Mouse (Mus musculus) heart, embryonic 11.5 days (tissue): ENCODE measurements around the gene Slc35e4. TPM values are rescaled to one million over a fixed set of nuclear protein-coding genes. Genes with fewer than 3 reads are reported as not detected.

Source experiments
- ATAC-seq: fragments of 200-750 bp; cut with Nextera tagmentation; replicated peaks from 2 replicates; pipeline ENCODE4 v1.8.0; 2017; ENCODE audit warnings: moderate library complexity; ENCODE audit not compliant: insufficient number of reproducible peaks, low FRiP score, low TSS enrichment
- H3K27ac ChIP-seq: fragments of 300-500 bp; sonication (generic); 2 replicates; pipeline ENCODE4 v1.5.1; 2014; ENCODE audit warnings: mild to moderate bottlenecking, low read depth, low read length
- H3K27me3 ChIP-seq: fragments of 300-500 bp; sonication (generic); 2 replicates; pipeline ENCODE4 v1.6.1; 2014; ENCODE audit warnings: mild to moderate bottlenecking, low read length, mixed read lengths; ENCODE audit not compliant: control insufficient read depth, insufficient read depth
- H3K36me3 ChIP-seq: fragments of 300-500 bp; sonication (generic); 2 replicates; pipeline ENCODE4 v1.6.1; 2014; ENCODE audit warnings: mild to moderate bottlenecking, low read length, moderate library complexity, mixed read lengths; ENCODE audit not compliant: control insufficient read depth, insufficient read depth
- H3K4me1 ChIP-seq: fragments of 300-500 bp; sonication (generic); 2 replicates; pipeline ENCODE4 v1.6.1; 2014; ENCODE audit warnings: low read length; ENCODE audit not compliant: control insufficient read depth, insufficient read depth
- H3K4me2 ChIP-seq: fragments of 300-500 bp; sonication (generic); 2 replicates; pipeline ENCODE4 v1.6.1; 2014; ENCODE audit warnings: mild to moderate bottlenecking, moderate library complexity
- H3K4me3 ChIP-seq: fragments of 300-500 bp; sonication (generic); 2 replicates; pipeline ENCODE4 v1.5.1; 2014; ENCODE audit warnings: low read depth, low read length
- H3K9ac ChIP-seq: fragments of 300-500 bp; sonication (generic); 2 replicates; pipeline ENCODE4 v1.6.1; 2014; ENCODE audit warnings: mild to moderate bottlenecking, low read depth, low read length, moderate library complexity
- H3K9me3 ChIP-seq: fragments of 300-500 bp; sonication (generic); replicated peaks from 2 replicates; pipeline ENCODE4 v1.6.1; 2016; ENCODE audit warnings: low read length; ENCODE audit not compliant: control insufficient read depth
- WGBS: fragments of 180-500 bp; shearing (Covaris S2); extraction: QIAGEN DNeasy Blood & Tissue Kit; methylation state at CpG from one replicate; pipeline ENCODE4 v1.1.7; 2014; ENCODE audit not compliant: insufficient replicate concordance; 5-methylcytosine and 5-hydroxymethylcytosine counted together
- polyA plus RNA-seq: library from polyadenylated mRNA; unstranded; fragments of >200 nt; fragmentation: Nextera tagmentation; extraction: Ambion mirVana; gene quantifications from 2 replicates; pipeline ENCODE4 v1.2.1, GENCODE M21; 2014

Slc35e4 gene
- polyA plus RNA-seq, 1 experiment from 2014 or later = 2.9 TPM

DNA sequence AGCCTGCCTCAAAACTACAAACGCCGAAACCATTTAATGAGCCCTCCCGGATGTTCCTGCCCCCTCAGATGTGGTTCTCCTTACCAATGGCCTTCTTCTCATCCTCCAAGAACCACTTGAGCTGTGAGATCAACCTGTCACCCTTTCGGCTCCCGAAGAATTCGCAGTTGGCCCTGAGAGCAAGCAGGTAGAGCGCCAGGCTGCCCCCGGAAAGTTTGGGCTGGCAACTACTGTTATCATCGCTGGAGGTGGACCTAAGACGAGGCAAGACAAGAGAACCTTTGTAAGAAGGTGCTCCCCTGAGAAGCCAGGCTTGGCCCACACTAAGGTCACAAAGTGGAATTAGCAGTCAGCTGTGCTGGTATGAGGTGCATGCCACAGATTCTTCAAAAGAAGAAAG lies 11.5 kb upstream of the Slc35e4 start:
- Histone ChIP-seq H3K9ac (no peak overlapping the region), H3K36me3 (peaks cover 10% of the 10 kb centered on the region)

GRCm38 (mm10) chr11:3922731-3923130 lies 8.3 kb upstream of the Slc35e4 start:
- ATAC-seq = no peak
- H3K9me3 ChIP-seq = no peaks in the 10 kb centered on the region
- H3K4me1 ChIP-seq = no peaks in the 10 kb centered on the region
- no peak overlapping the region for H3K4me3 ChIP-seq
- no peak overlapping the region for H3K4me2 ChIP-seq
- no peak overlapping the region for H3K27ac ChIP-seq
- no peak overlapping the region for H3K9ac ChIP-seq
- no peaks in the 10 kb centered on the region for H3K27me3 ChIP-seq
- WGBS = 84% methylated on average over 6 of the region's 6 CpGs
- peaks cover 10% of the 10 kb centered on the region for H3K36me3 ChIP-seq

More for the DNA sequence above, 11.5 kb upstream of the Slc35e4 start:
- 85% methylated on average over 10 of the region's 10 CpGs for WGBS
- Histone ChIP-seq H3K9me3 (no peaks in the 10 kb centered on the region), H3K27me3 (no peaks in the 10 kb centered on the region), H3K4me3 (no peak overlapping the region), H3K4me2 (no peak overlapping the region), H3K4me1 (peaks cover under 1% of the 10 kb centered on the region; the same call in 1 of the 2 replicates), H3K27ac (no peak overlapping the region)
- ATAC-seq = no peak

DNA sequence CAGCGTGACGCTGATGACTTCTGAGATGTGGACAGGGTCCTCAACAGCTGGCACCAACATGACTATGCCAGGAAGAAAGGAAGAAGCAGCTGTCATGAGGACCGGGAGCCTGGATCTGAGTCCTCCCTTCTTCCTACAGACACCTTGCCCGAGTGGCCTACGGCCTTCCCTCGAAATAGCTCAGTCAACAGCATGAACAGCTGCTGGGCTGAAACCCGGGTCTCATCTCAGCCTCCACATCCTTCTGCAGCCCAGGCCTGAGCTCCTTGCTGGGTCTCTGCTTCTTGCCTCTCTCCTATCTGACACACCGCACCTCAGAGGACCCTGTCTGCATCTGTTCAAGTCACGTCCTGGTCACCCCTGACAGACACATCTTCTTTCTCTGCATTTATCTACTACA lies 7.7 kb upstream of the Slc35e4 start:
- no peak overlapping the region for H3K9ac ChIP-seq
- no peak overlapping the region for H3K4me2 ChIP-seq
- no peaks in the 10 kb centered on the region for H3K27me3 ChIP-seq
- no peak for ATAC-seq
- no peaks in the 10 kb centered on the region for H3K4me1 ChIP-seq
- no peak overlapping the region for H3K4me3 ChIP-seq
- H3K36me3 ChIP-seq = peaks cover 10% of the 10 kb centered on the region
- WGBS = 91% methylated on average over 9 of the region's 9 CpGs
- no peaks in the 10 kb centered on the region for H3K9me3 ChIP-seq
- no peak overlapping the region for H3K27ac ChIP-seq

DNA sequence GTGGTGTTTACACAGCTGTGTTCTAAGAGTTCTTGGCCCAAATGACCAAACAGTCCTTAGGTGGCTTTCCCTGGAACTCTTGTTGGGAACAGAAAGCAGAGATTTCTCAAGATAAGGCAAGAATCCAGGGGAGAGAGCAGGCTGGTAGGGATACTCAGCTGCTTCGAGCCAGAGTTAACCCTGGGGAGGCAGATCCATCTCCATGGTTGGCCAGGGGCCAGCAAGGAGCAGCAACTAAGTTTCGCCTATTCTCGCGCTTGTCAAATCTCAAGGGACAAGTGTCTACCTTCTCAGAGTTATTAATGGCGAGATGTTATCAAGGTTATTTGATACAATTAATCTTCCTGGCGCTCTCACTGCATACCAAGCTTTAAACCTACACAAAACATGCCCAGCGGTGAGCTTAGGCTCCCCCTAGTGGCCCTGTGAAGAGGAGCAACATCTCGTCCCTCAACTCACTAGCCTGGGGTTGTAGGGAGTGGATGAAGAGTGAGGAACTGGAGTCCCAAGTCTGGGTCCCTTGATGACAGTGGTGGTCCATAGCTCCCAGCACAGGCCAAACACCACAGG lies 6.9 kb upstream of the Slc35e4 start:
- ATAC-seq = no peak

DNA sequence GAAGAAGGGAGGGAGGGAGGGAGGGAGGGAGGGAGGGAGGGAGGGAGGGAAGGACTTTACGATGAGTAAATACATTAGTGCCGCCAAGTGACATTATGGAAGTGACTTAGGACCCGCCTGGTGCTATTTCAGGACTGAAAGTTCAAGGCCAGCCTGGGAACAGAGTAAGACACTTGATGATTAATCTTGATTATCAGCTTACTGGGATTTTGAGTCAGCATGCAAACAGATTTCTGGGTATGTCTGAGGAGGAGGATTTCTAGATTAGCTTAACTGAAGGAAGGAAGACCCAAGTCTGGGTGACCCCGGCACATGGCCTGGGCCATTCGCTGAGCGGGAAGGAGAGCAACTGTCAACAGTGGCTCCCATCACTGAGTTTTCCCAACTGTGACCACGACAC lies 6.0 kb upstream of the Slc35e4 start:
- Histone ChIP-seq H3K4me3 (no peak overlapping the region), H3K27me3 (no peaks in the 10 kb centered on the region)

More for the DNA sequence above, 6.9 kb upstream of the Slc35e4 start:
- Histone ChIP-seq H3K27ac (no peak overlapping the region), H3K9me3 (no peaks in the 10 kb centered on the region), H3K4me3 (no peak overlapping the region), H3K36me3 (peaks cover 8% of the 10 kb centered on the region), H3K9ac (no peak overlapping the region), H3K4me2 (no peak overlapping the region), H3K27me3 (no peaks in the 10 kb centered on the region), H3K4me1 (no peaks in the 10 kb centered on the region)
- 32% methylated on average over 8 of the region's 8 CpGs for WGBS

GRCm38 (mm10) chr11:3918738-3919137 lies 4.3 kb upstream of the Slc35e4 start:
- Histone ChIP-seq H3K9me3 (no peaks in the 10 kb centered on the region), H3K9ac (no peak overlapping the region), H3K27ac (no peak overlapping the region), H3K4me1 (peaks cover 7% of the 10 kb centered on the region; the same call in 1 of the 2 replicates), H3K4me3 (no peak overlapping the region), H3K36me3 (peaks cover 8% of the 10 kb centered on the region), H3K27me3 (no peaks in the 10 kb centered on the region), H3K4me2 (no peak overlapping the region)
- no peak for ATAC-seq
- WGBS = 82% methylated on average over 1 of the region's 1 CpGs

More for the DNA sequence above, 6.0 kb upstream of the Slc35e4 start:
- WGBS = 85% methylated on average over 7 of the region's 7 CpGs
- Histone ChIP-seq H3K36me3 (peaks cover 8% of the 10 kb centered on the region), H3K27ac (no peak overlapping the region), H3K9ac (no peak overlapping the region), H3K4me2 (no peak overlapping the region), H3K9me3 (no peaks in the 10 kb centered on the region), H3K4me1 (no peaks in the 10 kb centered on the region)
- ATAC-seq = no peak

DNA sequence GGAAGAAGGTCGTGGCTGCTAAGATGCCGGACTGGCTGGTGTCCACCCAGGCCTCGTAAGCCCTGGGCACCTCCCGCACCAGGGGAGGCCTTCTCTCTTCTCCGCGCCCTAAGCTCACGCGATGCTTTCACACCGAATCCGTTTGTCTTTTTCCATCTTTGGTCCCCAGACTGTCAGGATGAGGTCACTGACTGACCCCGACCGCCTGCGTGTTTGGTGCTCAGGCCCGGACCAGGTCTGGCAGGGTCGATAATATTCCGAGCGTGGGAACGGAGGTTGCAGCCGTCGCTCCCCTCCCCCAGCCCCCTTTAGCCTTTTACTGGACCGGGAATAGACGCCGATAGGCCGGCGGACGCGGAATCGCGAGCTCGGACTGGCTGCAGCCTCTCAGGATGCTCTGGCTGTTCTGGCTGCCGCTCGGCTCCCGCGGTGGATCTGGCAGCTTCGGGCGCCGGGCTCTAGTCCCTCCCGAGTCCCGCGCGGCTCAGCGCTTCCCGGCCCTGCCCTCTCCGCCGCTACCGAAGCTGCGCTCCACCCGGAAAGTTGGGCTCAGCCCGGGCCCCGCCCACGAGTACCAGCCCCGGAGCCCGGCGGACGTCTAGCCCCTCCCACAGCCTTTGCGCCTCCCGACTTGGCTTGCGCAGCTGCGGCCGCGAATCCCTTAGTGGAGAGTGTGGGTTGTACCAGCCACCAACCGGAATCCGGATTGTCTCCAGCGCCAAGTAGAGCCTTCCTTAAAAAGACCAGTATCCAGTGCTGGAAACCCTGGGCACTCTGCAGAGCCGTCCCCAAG lies 952 bp downstream of the Slc35e4 start:
- Histone ChIP-seq H3K27ac (0 out of 2 replicates have a peak overlapping the region, but pooled peaks have one; percentile 43), H3K9me3 (no peaks in the 10 kb centered on the region), H3K9ac (peak overlapping the region; percentile 71), H3K4me3 (peak overlapping the region; percentile 65), H3K4me2 (peak overlapping the region; percentile 96), H3K4me1 (peaks cover 33% of the 10 kb centered on the region), H3K36me3 (no peaks in the 10 kb centered on the region), H3K27me3 (0 out of 2 replicates have a peak, but pooled peaks cover 7% of the 10 kb centered on the region)
- peak; percentile 69 for ATAC-seq
- under 1% methylated on average over 65 of the region's 65 CpGs for WGBS

- peak; percentile 20; the same call in 1 of the 2 replicates for ATAC-seq
- 0 out of 2 replicates have a peak, but pooled peaks cover 7% of the 10 kb centered on the region for H3K27me3 ChIP-seq
- H3K9ac ChIP-seq = peak overlapping the region; percentile 71
- H3K4me3 ChIP-seq = peak overlapping the region; percentile 65
- H3K4me1 ChIP-seq = peaks cover 33% of the 10 kb centered on the region
- H3K36me3 ChIP-seq = no peaks in the 10 kb centered on the region
- H3K9me3 ChIP-seq = no peaks in the 10 kb centered on the region
- H3K4me2 ChIP-seq = peak overlapping the region; percentile 96
- H3K27ac ChIP-seq = no peak overlapping the region
- 6% methylated on average over 16 of the region's 16 CpGs for WGBS
These were observed 1.6 kb downstream of the Slc35e4 start for GRCm38 (mm10) chr11:3912875-3913271.
